In genomic region chr7:38141747-38142545, GRCm38 (mm10) we compare ENCODE assay signal across 9 mouse cellular contexts. TPM values are rescaled to one million over a fixed set of nuclear protein-coding genes. Genes with fewer than 3 reads are reported as not detected.
DNase-seq lines count a peak whose midpoint lies in the region; ATAC-seq and TF ChIP-seq lines count a peak whose summit lies in the region.
"Had no signal": no experiment of that assay in that cellular context is flagged by ENCODE, and none has a peak within 500 bp of the region (broad histone marks: within the 10 kb centered on the region; RNA-seq: fewer than 3 reads in every experiment).

No protein-coding gene starts in this region.

- no peaks in the 10 kb centered on the region for H3K36me3 ChIP-seq in forebrain, postnatal 0 days (ENCODE audit: insufficient read depth)
- H3K36me3 ChIP-seq in hindbrain, embryonic 12.5 days = no peaks in the 10 kb centered on the region
- H3K36me3 ChIP-seq: liver, embryonic 15.5 days had no signal

- H3K4me1 ChIP-seq in forebrain, postnatal 0 days (ENCODE audit: insufficient read depth) = no peaks in the 10 kb centered on the region; the same call in 1 of the 2 replicates
- H3K4me1 ChIP-seq in hindbrain, embryonic 12.5 days = no peaks in the 10 kb centered on the region
- H3K4me1 ChIP-seq: liver, embryonic 15.5 days had no signal

- no peak overlapping the region for H3K4me2 ChIP-seq in forebrain, postnatal 0 days (ENCODE audit: low read depth)
- H3K4me2 ChIP-seq in hindbrain, embryonic 12.5 days (replicated peaks) = no peak overlapping the region
- H3K4me2 ChIP-seq: liver, embryonic 15.5 days had no signal

- WGBS in forebrain, postnatal 0 days = 65% methylated on average over 13 of the region's 13 CpGs
- WGBS in hindbrain, embryonic 12.5 days = 66% methylated on average over 13 of the region's 13 CpGs

- no peaks in the 10 kb centered on the region for H3K27me3 ChIP-seq in forebrain, postnatal 0 days (ENCODE audit: insufficient read depth, low read length)
- no peaks in the 10 kb centered on the region for H3K27me3 ChIP-seq in hindbrain, embryonic 12.5 days

- H3K4me3 ChIP-seq in forebrain, postnatal 0 days (ENCODE audit: low read depth, low read length) = no peak overlapping the region
- no peak overlapping the region for H3K4me3 ChIP-seq in hindbrain, embryonic 12.5 days
- H3K4me3 ChIP-seq: liver, embryonic 15.5 days had no signal

- DNase-seq in MN1 (ENCODE audit: low spot score) = peak; percentile 77
- peak; percentile 89 to 92 for DNase-seq in cerebellum, adult 18-20 months
- peak; percentile 92 for DNase-seq in forebrain, postnatal 0 days
- DNase-seq in layer of hippocampus, adult 9-10 months (ENCODE audit: low spot score) = peak; percentile 64
- peak; percentile 86 for DNase-seq in lung, postnatal 10 days
- peak; percentile 70 for DNase-seq in retina, adult 2 months (ENCODE audit: low read depth, low spot score)
- peak; percentile 52 to 84 for DNase-seq in thymus, postnatal 10 days (ENCODE audit: low spot score in 2 of 2)

- H3K27ac ChIP-seq in forebrain, postnatal 0 days (ENCODE audit: low read depth, low read length) = no peak overlapping the region
- H3K27ac ChIP-seq in hindbrain, embryonic 12.5 days = no peak overlapping the region
- H3K27ac ChIP-seq: liver, embryonic 15.5 days had no signal

- H3K9ac ChIP-seq in forebrain, postnatal 0 days = no peak overlapping the region
- no peak overlapping the region for H3K9ac ChIP-seq in hindbrain, embryonic 12.5 days
- H3K9ac ChIP-seq: liver, embryonic 15.5 days had no signal

- peak; percentile 93 for TF ChIP-seq CTCF in forebrain, postnatal 0 days (IDR thresholded peaks at IDR 0.05; ENCODE audit: low read depth)

- no peaks in the 10 kb centered on the region for H3K9me3 ChIP-seq in forebrain, postnatal 0 days (ENCODE audit: low read length)
- H3K9me3 ChIP-seq in hindbrain, embryonic 12.5 days (replicated peaks) = no peaks in the 10 kb centered on the region
- H3K9me3 ChIP-seq: liver, embryonic 15.5 days had no signal

- peak; percentile 46; the same call in 1 of the 2 replicates for ATAC-seq in forebrain, postnatal 0 days
- peak; percentile 64 for ATAC-seq in hindbrain, embryonic 12.5 days (ENCODE audit: low FRiP score)

RNA-seq across cellular contexts. Expression of gene Ccne1, which starts 34.6 kb away (rescaled TPM):
- total RNA-seq in forebrain, postnatal 0 days (2014; rRNA removed) = 7.5 and 9.9 TPM in 2 replicates
- 8.3 and 11.8 TPM in 2 replicates for polyA plus RNA-seq in forebrain, postnatal 0 days (2015; fragmentation: Nextera tagmentation; extraction: Ambion mirVana)
- 36.1 and 36.7 TPM in 2 replicates for polyA plus RNA-seq in hindbrain, embryonic 12.5 days (2016; fragmentation: Nextera tagmentation; extraction: Ambion mirVana)

RNA-seq across cellular contexts. Expression of gene 1600014C10Rik, which starts 41.1 kb away (rescaled TPM):
- 18.2 and 24.9 TPM in 2 replicates for total RNA-seq in forebrain, postnatal 0 days (2014; rRNA removed)
- 12.8 and 20.8 TPM in 2 replicates for polyA plus RNA-seq in forebrain, postnatal 0 days (2015; fragmentation: Nextera tagmentation; extraction: Ambion mirVana)
- polyA plus RNA-seq in hindbrain, embryonic 12.5 days (2016; fragmentation: Nextera tagmentation; extraction: Ambion mirVana) = 21.4 and 22.3 TPM in 2 replicates
